Mouse (Mus musculus) embryonic facial prominence, embryonic 11.5 days (tissue): ENCODE measurements at regions not wholly inside any gene's neighbourhood (a gene's known extent, or its start where the extent isn't known, plus 50 kb on each side); places are given as distances from the start of the nearest gene placed in this dataset.

ENCODE experiments used
- ATAC-seq: fragments of 200-750 bp; cut with Nextera tagmentation; replicated peaks from 2 replicates; pipeline ENCODE4 v1.8.0; 2017; ENCODE audit warnings: low read depth; ENCODE audit not compliant: insufficient number of reproducible peaks, low FRiP score, low TSS enrichment
- DNase-seq: peaks from one replicate; pipeline ENCODE4 v3.0.0-alpha.2; 2015; ENCODE audit warnings: low spot score
- H3K27ac ChIP-seq: fragments of 300-500 bp; sonication (generic); replicated peaks from 2 replicates; pipeline ENCODE4 v1.5.1; 2014; ENCODE audit warnings: mild to moderate bottlenecking, low read depth, low read length, control low read depth
- H3K27me3 ChIP-seq: fragments of 300-500 bp; sonication (generic); 2 replicates; pipeline ENCODE4 v1.6.1; 2014; ENCODE audit warnings: mild to moderate bottlenecking, low read length, moderate library complexity, mixed read lengths; ENCODE audit not compliant: control insufficient read depth, insufficient read depth
- H3K36me3 ChIP-seq: fragments of 300-500 bp; sonication (generic); replicated peaks from 2 replicates; pipeline ENCODE4 v1.6.1; 2014; ENCODE audit warnings: low read depth, mild to moderate bottlenecking, low read length, moderate library complexity, mixed read lengths; ENCODE audit not compliant: control insufficient read depth, insufficient read depth
- H3K4me1 ChIP-seq: fragments of 300-500 bp; sonication (generic); 2 replicates; pipeline ENCODE4 v1.6.1; 2014; ENCODE audit warnings: low read length, mixed read lengths; ENCODE audit not compliant: control insufficient read depth, insufficient read depth
- H3K4me2 ChIP-seq: fragments of 300-500 bp; sonication (generic); 2 replicates; pipeline ENCODE4 v1.6.1; 2014; ENCODE audit warnings: low read depth, mild to moderate bottlenecking, control low read depth, low read length, moderate library complexity
- H3K4me3 ChIP-seq: fragments of 300-500 bp; sonication (generic); 2 replicates; pipeline ENCODE4 v1.5.1; 2014; ENCODE audit warnings: low read depth, low read length, control low read depth
- H3K9ac ChIP-seq: fragments of 300-500 bp; sonication (generic); replicated peaks from 2 replicates; pipeline ENCODE4 v1.6.1; 2014; ENCODE audit warnings: mild to moderate bottlenecking, control low read depth, low read length
- H3K9me3 ChIP-seq: fragments of 300-500 bp; sonication (generic); replicated peaks from 2 replicates; pipeline ENCODE4 v1.6.1; 2016; ENCODE audit warnings: mild to moderate bottlenecking, low read length, inconsistent platforms, mixed read lengths; ENCODE audit not compliant: control insufficient read depth

DNA sequence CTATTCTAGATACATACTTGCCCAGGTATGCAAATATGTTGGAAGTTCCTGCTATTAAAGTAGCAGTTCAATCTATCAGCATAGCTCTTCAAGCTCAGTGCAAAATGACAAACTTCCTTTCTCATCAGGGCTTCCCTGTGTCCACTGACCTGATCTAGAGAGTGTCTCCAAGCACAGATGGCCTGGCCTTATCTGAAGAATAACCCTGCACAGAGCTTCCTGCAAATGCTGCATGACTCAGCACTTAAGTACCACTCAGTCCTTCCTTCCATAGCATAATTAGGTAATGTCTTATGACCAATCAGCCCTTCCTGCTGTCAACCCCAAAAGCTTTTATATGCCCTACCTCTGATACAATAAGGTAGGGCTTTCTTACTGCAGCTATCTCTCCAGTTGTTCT is 644.6 kb downstream of the Tmem182 start:
- Histone ChIP-seq H3K4me3 (no peak overlapping the region), H3K27ac (no peak overlapping the region), H3K36me3 (no peaks in the 10 kb centered on the region), H3K9me3 (no peaks in the 10 kb centered on the region), H3K4me2 (no peak overlapping the region), H3K4me1 (no peaks in the 10 kb centered on the region), H3K27me3 (no peaks in the 10 kb centered on the region), H3K9ac (no peak overlapping the region)
- ATAC-seq (no peak), DNase-seq (no peak)
